Mouse (Mus musculus) midbrain, postnatal 0 days (tissue): ENCODE measurements around the gene Pdgfra. TPM values are rescaled to one million over a fixed set of nuclear protein-coding genes. Genes with fewer than 3 reads are reported as not detected.

Source experiments
- ATAC-seq: fragments of 200-750 bp; cut with Nextera tagmentation; 2 replicates; pipeline ENCODE4 v1.8.0; 2017; ENCODE audit warnings: moderate number of reproducible peaks, mild to moderate bottlenecking, moderate TSS enrichment, moderate library complexity; ENCODE audit not compliant: low FRiP score
- DNase-seq: peaks from one replicate; pipeline ENCODE4 v3.0.0-alpha.2; 2015; ENCODE audit warnings: low spot score
- H3K27ac ChIP-seq: fragments of 300-500 bp; sonication (generic); 2 replicates; pipeline ENCODE4 v1.5.1; 2014; ENCODE audit warnings: low read depth, mild to moderate bottlenecking, low read length, mixed read lengths
- H3K27me3 ChIP-seq: fragments of 300-500 bp; sonication (generic); 2 replicates; pipeline ENCODE4 v1.6.1; 2014; ENCODE audit warnings: low read length, control low read depth, mixed read lengths; ENCODE audit not compliant: insufficient read depth
- H3K36me3 ChIP-seq: fragments of 300-500 bp; sonication (generic); 2 replicates; pipeline ENCODE4 v1.6.1; 2014; ENCODE audit warnings: low read length, control low read depth, mixed read lengths; ENCODE audit not compliant: insufficient read depth
- H3K4me1 ChIP-seq: fragments of 300-500 bp; sonication (generic); 2 replicates; pipeline ENCODE4 v1.6.1; 2014; ENCODE audit warnings: mild to moderate bottlenecking, control low read depth, antibody characterized with exemption, low read length, mixed read lengths; ENCODE audit not compliant: insufficient read depth
- H3K4me2 ChIP-seq: fragments of 300-500 bp; sonication (generic); 2 replicates; pipeline ENCODE4 v1.6.1; 2014; ENCODE audit warnings: low read depth, mild to moderate bottlenecking, low read length, mixed read lengths; ENCODE audit not compliant: poor library complexity, severe bottlenecking
- H3K4me3 ChIP-seq: fragments of 300-500 bp; sonication (generic); 2 replicates; pipeline ENCODE4 v1.5.1; 2014; ENCODE audit warnings: low read depth, mild to moderate bottlenecking, low read length, moderate library complexity
- H3K9ac ChIP-seq: fragments of 300-500 bp; sonication (generic); replicated peaks from 2 replicates; pipeline ENCODE4 v1.6.1; 2014; ENCODE audit warnings: mild to moderate bottlenecking, low read length, moderate library complexity, mixed read lengths; ENCODE audit not compliant: poor library complexity, severe bottlenecking
- H3K9me3 ChIP-seq: fragments of 300-500 bp; sonication (generic); 2 replicates; pipeline ENCODE4 v1.6.1; 2016; ENCODE audit warnings: low read length, control low read depth
- CTCF ChIP-seq: IDR thresholded peaks from 2 replicates; pipeline ENCODE4 v1.5.1; 2016; ENCODE audit warnings: antibody characterized with exemption, mild to moderate bottlenecking
- WGBS: fragments of 180-500 bp; shearing (Covaris S2); extraction: QIAGEN DNeasy Blood & Tissue Kit; methylation state at CpG from one replicate; pipeline ENCODE4 v1.1.7; 2014; 5-methylcytosine and 5-hydroxymethylcytosine counted together
- microRNA-seq: library from miRNA; unstranded; fragments of <30 nt; microRNA quantifications from one replicate; pipeline ENCODE4, GENCODE M21; 2016; ENCODE audit warnings: borderline number of aligned reads
- polyA plus RNA-seq: library from polyadenylated mRNA; unstranded; fragments of >200 nt; fragmentation: Nextera tagmentation; extraction: Ambion mirVana; gene quantifications from 2 replicates; pipeline ENCODE4 v1.2.1, GENCODE M21; 2015
- total RNA-seq: library from RNA; depleted of rRNA; stranded (reverse); fragments of >200 nt; gene quantifications from 2 replicates; pipeline ENCODE4 v1.2.3, GENCODE M21; 2014; rRNA removed

The Pdgfra gene
- total and polyA plus RNA-seq, 2 experiments from 2014 or later, result 16.7 to 58.8 TPM

GRCm38 (mm10) chr5:75221610-75222009 lies 69.5 kb downstream of the Pdgfra start:
- Histone ChIP-seq H3K4me3 (no peak overlapping the region), H3K27me3 (no peaks in the 10 kb centered on the region), H3K4me2 (no peak overlapping the region), H3K36me3 (no peaks in the 10 kb centered on the region), H3K9me3 (no peaks in the 10 kb centered on the region), H3K9ac (no peak overlapping the region), H3K4me1 (no peaks in the 10 kb centered on the region), H3K27ac (no peak overlapping the region)
- no peak for DNase-seq
- ATAC-seq, result no peak
- no peak for TF ChIP-seq CTCF
- WGBS, result 88% methylated on average over 10 of the region's 10 CpGs

- ATAC-seq (no peak), DNase-seq (peak; percentile 52)
- TF ChIP-seq CTCF, result no peak
- Histone ChIP-seq H3K9me3 (no peaks in the 10 kb centered on the region), H3K36me3 (no peaks in the 10 kb centered on the region), H3K4me2 (no peak overlapping the region), H3K27ac (no peak overlapping the region), H3K9ac (no peak overlapping the region), H3K4me3 (no peak overlapping the region), H3K4me1 (no peaks in the 10 kb centered on the region), H3K27me3 (no peaks in the 10 kb centered on the region)
- 52% methylated on average over 10 of the region's 10 CpGs for WGBS
Measured at GRCm38 (mm10) chr5:75222491-75223265, 70.6 kb downstream of the Pdgfra start.

- no peaks in the 10 kb centered on the region for H3K27me3 ChIP-seq
- DNase-seq (peak; percentile 57), ATAC-seq (no peak)
- H3K9me3 ChIP-seq, result no peaks in the 10 kb centered on the region
- peak; percentile 66 for TF ChIP-seq CTCF
- H3K4me2 ChIP-seq, result no peak overlapping the region
- H3K36me3 ChIP-seq, result no peaks in the 10 kb centered on the region
- no peak overlapping the region for H3K9ac ChIP-seq
- WGBS, result 43% methylated on average over 2 of the region's 2 CpGs
- H3K27ac ChIP-seq, result no peak overlapping the region
- no peak overlapping the region for H3K4me3 ChIP-seq
- no peaks in the 10 kb centered on the region for H3K4me1 ChIP-seq
Measured at GRCm38 (mm10) chr5:75238363-75238762, 86.3 kb downstream of the Pdgfra start.

GRCm38 (mm10) chr5:75238928-75239777 lies 87.1 kb downstream of the Pdgfra start:
- DNase-seq, result no peak

DNA sequence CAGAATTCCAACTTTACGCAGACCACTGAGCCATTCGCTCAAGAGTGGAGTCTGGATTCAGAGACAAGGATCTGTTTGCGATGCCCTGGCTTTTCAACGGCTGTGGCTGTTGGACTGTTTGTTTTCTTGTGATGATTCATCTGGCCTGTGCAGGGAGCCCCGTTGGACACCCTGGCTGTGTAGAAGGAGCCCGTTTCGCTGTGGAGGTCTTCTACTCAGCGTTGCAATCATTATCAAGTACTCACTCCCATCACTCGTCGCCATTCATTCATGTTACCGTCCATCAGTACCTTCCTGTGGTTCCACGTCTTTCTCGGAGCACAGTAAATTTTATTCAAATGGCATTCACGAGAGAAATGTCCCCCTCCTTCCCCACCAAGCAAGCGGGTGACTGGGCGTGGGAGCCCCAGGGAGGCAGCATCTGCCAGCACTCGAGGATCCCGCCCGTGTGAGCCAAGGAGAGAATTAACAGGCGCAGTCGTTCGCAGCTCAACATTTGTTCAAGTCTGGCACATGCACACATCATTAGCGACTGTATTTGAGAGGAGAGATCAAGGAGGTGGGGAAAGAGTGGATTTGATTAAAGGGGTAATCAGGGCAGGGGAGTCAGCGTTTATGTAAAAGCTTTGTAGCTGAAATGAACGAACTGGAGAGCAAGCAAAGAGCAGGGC lies 95.1 kb downstream of the Pdgfra start:
- Histone ChIP-seq H3K9me3 (no peaks in the 10 kb centered on the region), H3K4me3 (no peak overlapping the region), H3K36me3 (no peaks in the 10 kb centered on the region), H3K9ac (no peak overlapping the region), H3K4me2 (peak overlapping the region; percentile 21; the same call in 1 of the 2 replicates), H3K4me1 (no peaks in the 10 kb centered on the region), H3K27me3 (no peaks in the 10 kb centered on the region), H3K27ac (no peak overlapping the region)
- WGBS, result 43% methylated on average over 25 of the region's 25 CpGs
- TF ChIP-seq CTCF, result no peak
- ATAC-seq (no peak), DNase-seq (peak; percentile 49)

More at GRCm38 (mm10) chr5:75238928-75239777, 87.1 kb downstream of the Pdgfra start:
- Histone ChIP-seq H3K27me3 (no peaks in the 10 kb centered on the region), H3K4me3 (no peak overlapping the region), H3K9me3 (no peaks in the 10 kb centered on the region), H3K36me3 (no peaks in the 10 kb centered on the region), H3K27ac (no peak overlapping the region), H3K4me2 (no peak overlapping the region), H3K4me1 (no peaks in the 10 kb centered on the region), H3K9ac (no peak overlapping the region)
- no peak for TF ChIP-seq CTCF
- WGBS, result 65% methylated on average over 15 of the region's 15 CpGs
- no peak for ATAC-seq

Small RNA genes lying within 50 kb of the gene (microRNA-seq; reads per million reads assigned to microRNA genes)
- gene Mir7025, result not detected

Other genes with a start within 250 kb of the Pdgfra start
- gene Chic2, start 107.5 kb upstream of the Pdgfra start, total RNA-seq, result 9.6 and 26.7 TPM in 2 replicates
- 23.9 and 31.4 TPM in 2 replicates for gene Chic2, start 107.5 kb upstream of the Pdgfra start, polyA plus RNA-seq
- not detected in 2 replicates for gene Gsx2, start 76.7 kb upstream of the Pdgfra start, total RNA-seq
- gene Gsx2, start 76.7 kb upstream of the Pdgfra start, polyA plus RNA-seq, result 0.10 and 0.12 TPM in 2 replicates